Mouse (Mus musculus): ENCODE results near the gene Nomo1. TPM values are rescaled to one million over a fixed set of nuclear protein-coding genes. Genes with fewer than 3 reads are reported as not detected.

The Nomo1 gene
- total RNA-seq, 2 experiments from 2014 or later = 77.4 to 78.0 TPM

DNA sequence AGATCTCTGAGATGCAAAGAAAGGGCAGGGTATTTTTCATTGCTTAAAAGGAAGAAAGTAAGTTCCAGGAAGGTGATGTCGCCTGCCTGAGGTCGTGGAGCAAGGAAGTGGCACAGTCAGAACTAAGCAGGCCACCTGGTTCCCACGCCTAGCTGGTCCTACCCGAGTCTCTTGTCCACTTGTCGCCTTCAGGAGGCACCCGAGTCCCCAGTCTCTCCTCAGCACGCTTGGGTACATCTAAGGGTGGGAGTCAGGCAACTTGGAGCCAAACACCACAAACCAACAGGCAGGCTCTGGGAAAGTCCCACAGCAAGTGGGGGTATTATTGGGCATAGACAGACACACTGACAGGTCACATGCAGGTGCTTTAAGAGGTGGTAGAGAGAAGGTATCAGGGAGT is 97.2 kb downstream of the Nomo1 start:
- intact Hi-C loops (cut with DNase I) = no loop called here
- DNase-seq (ENCODE audit: low spot score) = no peak

DNA sequence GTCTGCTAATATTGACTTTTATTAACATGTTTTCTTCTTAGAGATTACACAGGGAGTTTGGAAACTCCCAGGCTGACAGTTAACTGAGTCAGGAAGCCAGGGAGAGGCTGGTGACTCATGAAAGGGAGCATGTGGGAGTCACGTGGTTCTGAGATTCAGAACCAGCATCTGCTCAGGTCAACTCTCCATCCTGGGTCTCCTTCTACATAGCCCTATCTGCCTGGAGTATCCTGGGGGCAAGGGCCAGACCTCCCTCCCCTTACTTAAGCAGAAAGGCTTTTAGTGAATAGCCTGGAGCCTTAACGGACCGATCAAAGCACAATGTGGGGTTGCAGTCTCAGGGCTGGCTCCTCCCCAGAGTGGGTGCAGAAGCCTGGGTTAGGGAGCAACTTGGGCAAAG is 97.8 kb downstream of the Nomo1 start:
- DNase-seq (ENCODE audit: low spot score) = no peak
- intact Hi-C loops (cut with DNase I) = no loop called here

DNA sequence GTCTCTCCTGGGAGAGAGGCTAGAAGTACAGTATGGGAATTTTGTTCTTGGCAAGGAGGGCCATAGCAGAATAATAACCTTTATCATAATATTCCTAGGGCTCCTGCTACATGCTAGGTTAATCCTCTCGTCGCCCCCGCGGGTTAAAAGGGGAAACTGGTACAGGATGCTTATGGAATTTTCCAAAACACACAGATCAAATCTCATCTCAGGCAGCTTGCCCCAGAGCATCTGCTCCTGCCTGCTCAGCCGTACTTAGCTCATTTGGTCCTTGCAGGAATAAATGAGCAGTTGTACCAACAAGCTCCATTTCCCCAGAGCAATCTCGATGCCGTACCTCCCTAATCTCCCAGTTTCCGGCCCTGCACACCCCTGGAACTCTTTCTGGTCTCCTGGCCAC is 98.3 kb downstream of the Nomo1 start:
- intact Hi-C loops (cut with DNase I) = no loop called here
- DNase-seq (ENCODE audit: low spot score) = no peak

DNA sequence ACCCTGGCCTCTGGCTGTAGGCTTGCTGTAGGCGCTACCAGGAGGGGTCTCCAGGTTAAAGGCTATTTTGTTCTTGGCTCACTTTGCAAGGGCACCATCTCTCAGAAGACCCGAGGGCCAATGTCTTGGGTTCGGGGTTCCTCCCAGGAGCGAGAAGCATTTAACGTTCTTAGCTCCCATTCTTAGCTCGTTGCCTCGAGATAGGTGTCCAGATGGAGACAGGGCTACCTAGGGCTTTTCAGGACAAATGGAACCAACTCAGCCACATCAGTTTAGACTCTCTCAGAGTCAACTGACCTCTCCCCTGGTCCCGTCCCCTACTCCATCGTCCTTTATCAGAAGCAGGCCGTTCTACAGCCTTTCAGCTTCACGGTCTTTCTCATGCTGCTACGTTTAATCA is 98.7 kb downstream of the Nomo1 start:
- DNase-seq (ENCODE audit: low spot score) = no peak
- intact Hi-C loops (cut with DNase I) = no loop called here

Other genes with a start within 250 kb of the Nomo1 start
- under 1 TPM in 1 of 2 experiments, not detected in 1; 0.14 TPM for gene Lmtk3, start 250.0 kb upstream of the Nomo1 start, total RNA-seq (2021)
- not detected for gene Sult2b1, start 249.0 kb upstream of the Nomo1 start, total RNA-seq (2021)
- gene Cyth2, start 219.1 kb upstream of the Nomo1 start, total RNA-seq (2021) = 10 to 100 TPM; 63.2 to 65.5 TPM
- gene Kcnj14, start 208.9 kb upstream of the Nomo1 start, total RNA-seq (2021) = under 1 TPM; 0.55 to 0.70 TPM
- 10 to 100 TPM in 1 of 2 experiments, 1 to 10 TPM in 1; 10.0 to 11.2 TPM for gene Grwd1, start 202.8 kb upstream of the Nomo1 start, total RNA-seq (2021)
- gene Kdelr1, start 160.9 kb upstream of the Nomo1 start, total RNA-seq (2021) = 100 to 1,000 TPM in 1 of 2 experiments, 10 to 100 TPM in 1; 97.5 to 114 TPM
- gene Grin2d, start 155.3 kb upstream of the Nomo1 start, total RNA-seq (2021) = under 1 TPM; 0.36 to 0.49 TPM
- not detected for gene Syngr4, start 137.0 kb upstream of the Nomo1 start, total RNA-seq (2021)
- gene Tmem143, start 136.8 kb upstream of the Nomo1 start, total RNA-seq (2021) = 100 to 1,000 TPM; 102 to 105 TPM
- 10 to 100 TPM; 20.9 to 28.7 TPM for gene Emp3, start 112.3 kb upstream of the Nomo1 start, total RNA-seq (2021)
- gene Ccdc114, start 109.6 kb upstream of the Nomo1 start, total RNA-seq (2021) = under 1 TPM; 0.68 to 0.75 TPM
- gene Abcc6, start 3.4 kb upstream of the Nomo1 start, total RNA-seq (2021) = not detected
- 10 to 100 TPM; 84.5 to 97.5 TPM for gene Kcnj11, start 67.1 kb downstream of the Nomo1 start, total RNA-seq (2021)
- 10 to 100 TPM; 52.4 to 54.4 TPM for gene Abcc8, start 146.3 kb downstream of the Nomo1 start, total RNA-seq (2021)
- gene Ush1c, start 204.8 kb downstream of the Nomo1 start, total RNA-seq (2021) = 1 to 10 TPM; 7.4 to 8.6 TPM
- not detected for gene Otog, start 207.3 kb downstream of the Nomo1 start, total RNA-seq (2021)